8 mouse cellular contexts compared by ENCODE assay signal in the genomic region with DNA sequence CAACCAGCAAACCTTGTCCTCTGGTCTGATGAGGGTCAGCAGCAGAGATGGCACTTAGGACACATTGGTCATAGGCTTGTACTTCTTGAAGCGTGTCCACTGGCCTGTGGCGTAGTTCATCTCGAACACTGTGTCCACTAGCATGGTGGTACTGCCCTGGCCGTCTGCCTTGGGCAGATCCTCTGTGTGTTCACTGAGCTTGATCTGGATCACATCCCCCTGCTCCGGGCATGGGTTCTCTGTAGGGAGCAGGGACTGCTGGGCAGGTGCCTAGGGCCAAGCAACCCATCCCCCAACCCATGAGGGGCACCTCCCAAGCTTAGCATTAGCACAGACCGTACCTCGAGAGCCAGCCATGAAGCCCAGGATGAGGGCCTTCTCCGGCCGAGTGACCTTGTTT.
"Had no signal": no experiment of that assay in that cellular context is flagged by ENCODE, and none has a peak within 500 bp of the region (broad histone marks: within the 10 kb centered on the region; RNA-seq: fewer than 3 reads in every experiment).

No protein-coding gene starts in this region.

- H3K4me2 ChIP-seq: intestine, embryonic 15.5 days; limb, embryonic 15.5 days had no signal

- H3K27me3 ChIP-seq: intestine, embryonic 15.5 days; limb, embryonic 15.5 days had no signal

- H3K9me3 ChIP-seq: intestine, embryonic 15.5 days; limb, embryonic 15.5 days had no signal

- H3K4me1 ChIP-seq: intestine, embryonic 15.5 days; limb, embryonic 15.5 days had no signal

- DNase-seq: kidney, adult 18-20 months; lung, adult 18-20 months; spleen, adult 18-20 months; thymus, postnatal 36 days had no signal

- H3K4me3 ChIP-seq: intestine, embryonic 15.5 days; left cerebral cortex, adult 2 months; limb, embryonic 15.5 days had no signal

- ATAC-seq: intestine, embryonic 15.5 days had no signal

- H3K9ac ChIP-seq: intestine, embryonic 15.5 days; limb, embryonic 15.5 days; liver, embryonic 14.5 days had no signal

- H3K27ac ChIP-seq: intestine, embryonic 15.5 days; left cerebral cortex, adult 2 months; limb, embryonic 15.5 days; liver, embryonic 14.5 days had no signal
